Mouse (Mus musculus): ENCODE results near the gene Dnase1l1. TPM values are rescaled to one million over a fixed set of nuclear protein-coding genes. Genes with fewer than 3 reads are reported as not detected.
A peak's percentile ranks its signal among the peaks of the same experiment; 100 is the strongest.

Gene Dnase1l1
- polyA plus RNA-seq, 1 experiment from 2014 or later, result 4.3 TPM

DNA sequence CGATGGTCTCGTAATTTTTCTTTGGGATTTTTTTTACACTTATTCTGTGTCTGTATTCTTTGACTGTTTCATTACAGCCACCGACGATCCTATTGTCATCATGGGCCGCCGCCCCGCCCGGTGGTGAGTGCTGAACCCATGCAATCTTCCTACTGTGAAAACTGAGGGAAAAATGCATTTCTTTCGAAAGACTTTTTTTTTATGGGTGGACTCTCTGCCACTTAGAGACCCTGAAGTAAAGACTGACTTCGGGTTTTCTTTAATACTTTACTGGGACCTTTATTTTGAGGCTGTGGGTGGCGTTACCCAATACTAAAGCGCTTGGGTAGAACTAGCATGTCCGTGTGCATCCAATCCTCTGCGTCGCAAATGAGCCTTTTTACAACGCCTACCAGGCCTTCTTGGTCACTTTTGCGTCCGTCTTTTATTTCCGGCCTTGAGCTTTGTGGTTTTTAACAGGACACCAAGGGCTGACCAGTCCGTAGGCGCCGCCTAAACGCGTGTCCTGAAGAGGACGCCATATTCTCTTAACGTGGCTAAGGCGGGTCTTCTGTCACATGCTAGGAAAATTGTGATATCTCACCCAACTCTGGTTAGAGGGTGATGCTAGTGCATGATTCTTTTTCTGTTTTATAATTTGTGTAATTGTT is 11.1 kb downstream of the Dnase1l1 start:
- 0 out of 2 replicates have a peak, but pooled peaks cover 3% of the 10 kb centered on the region for H3K36me3 ChIP-seq (ENCODE audit: control insufficient read depth, insufficient read depth, low read length)
- peak overlapping the region; percentile 69 for H3K9ac ChIP-seq (ENCODE audit: low read depth, low read length)
- WGBS, result 20% methylated on average over 27 of the region's 27 CpGs
- H3K4me3 ChIP-seq (ENCODE audit: low read depth, low read length), result peak overlapping the region; percentile 50
- no peak for ATAC-seq
- H3K9me3 ChIP-seq (replicated peaks; ENCODE audit: control insufficient read depth, low read length, poor library complexity, severe bottlenecking), result no peaks in the 10 kb centered on the region
- H3K27ac ChIP-seq (ENCODE audit: low read length), result peak overlapping the region; percentile 25
- peak overlapping the region; percentile 59 for H3K4me2 ChIP-seq (ENCODE audit: low read length)
- H3K27me3 ChIP-seq (ENCODE audit: control insufficient read depth, insufficient read depth, low read depth, low read length), result no peaks in the 10 kb centered on the region
- H3K4me1 ChIP-seq (ENCODE audit: control insufficient read depth, insufficient read depth, low read length), result peaks cover 7% of the 10 kb centered on the region

GRCm38 (mm10) chrX:74270062-74270901 is 11.9 kb downstream of the Dnase1l1 start, which contains the start of gene Rpl10:
Gene Rpl10 (plus strand): TSS chrX:74270812.
- WGBS, result 16% methylated on average over 41 of the region's 42 CpGs
- peak within 1 kb of the TSS; percentile 96 for H3K27ac ChIP-seq (ENCODE audit: low read length)
- peak within 1 kb of the TSS; percentile 50 for H3K4me3 ChIP-seq (ENCODE audit: low read depth, low read length)
- peaks cover 7% of the 10 kb centered on the region for H3K4me1 ChIP-seq (ENCODE audit: control insufficient read depth, insufficient read depth, low read length)
- H3K9ac ChIP-seq (ENCODE audit: low read depth, low read length), result peak within 1 kb of the TSS; percentile 69
- H3K27me3 ChIP-seq (ENCODE audit: control insufficient read depth, insufficient read depth, low read depth, low read length), result no peaks in the 10 kb centered on the region
- H3K9me3 ChIP-seq (replicated peaks; ENCODE audit: control insufficient read depth, low read length, poor library complexity, severe bottlenecking), result no peaks in the 10 kb centered on the region
- H3K36me3 ChIP-seq (ENCODE audit: control insufficient read depth, insufficient read depth, low read length), result 0 out of 2 replicates have a peak, but pooled peaks cover 3% of the 10 kb centered on the region
- peak; percentile 96 for ATAC-seq
- H3K4me2 ChIP-seq (ENCODE audit: low read length), result peak within 1 kb of the TSS; percentile 59

- 33% methylated on average over 3 of the region's 3 CpGs for WGBS
- H3K4me1 ChIP-seq (ENCODE audit: control insufficient read depth, insufficient read depth, low read length), result peaks cover 7% of the 10 kb centered on the region
- H3K9me3 ChIP-seq (replicated peaks; ENCODE audit: control insufficient read depth, low read length, poor library complexity, severe bottlenecking), result no peaks in the 10 kb centered on the region
- peak overlapping the region; percentile 47; the same call in 1 of the 2 replicates for H3K9ac ChIP-seq (ENCODE audit: low read depth, low read length)
- H3K27me3 ChIP-seq (ENCODE audit: control insufficient read depth, insufficient read depth, low read depth, low read length), result no peaks in the 10 kb centered on the region
- H3K27ac ChIP-seq (ENCODE audit: low read length), result peak overlapping the region; percentile 96
- 0 out of 2 replicates have a peak, but pooled peaks cover 3% of the 10 kb centered on the region for H3K36me3 ChIP-seq (ENCODE audit: control insufficient read depth, insufficient read depth, low read length)
- peak overlapping the region; percentile 50 for H3K4me3 ChIP-seq (ENCODE audit: low read depth, low read length)
- ATAC-seq, result peak; percentile 54
- H3K4me2 ChIP-seq (ENCODE audit: low read length), result peak overlapping the region; percentile 54
Measured at GRCm38 (mm10) chrX:74269736-74270061, 12.4 kb downstream of the Dnase1l1 start.

- peaks cover 5% of the 10 kb centered on the region for H3K4me1 ChIP-seq (ENCODE audit: control insufficient read depth, insufficient read depth, low read length)
- no peaks in the 10 kb centered on the region for H3K9me3 ChIP-seq (replicated peaks; ENCODE audit: control insufficient read depth, low read length, poor library complexity, severe bottlenecking)
- no peak for ATAC-seq
- H3K27ac ChIP-seq (ENCODE audit: low read length), result no peak overlapping the region
- H3K36me3 ChIP-seq (ENCODE audit: control insufficient read depth, insufficient read depth, low read length), result 0 out of 2 replicates have a peak, but pooled peaks cover 3% of the 10 kb centered on the region
- no peak overlapping the region for H3K4me2 ChIP-seq (ENCODE audit: low read length)
- WGBS, result 93% methylated on average over 3 of the region's 3 CpGs
- no peaks in the 10 kb centered on the region for H3K27me3 ChIP-seq (ENCODE audit: control insufficient read depth, insufficient read depth, low read depth, low read length)
- no peak overlapping the region for H3K4me3 ChIP-seq (ENCODE audit: low read depth, low read length)
- no peak overlapping the region for H3K9ac ChIP-seq (ENCODE audit: low read depth, low read length)
Measured at GRCm38 (mm10) chrX:74257746-74258145, 24.4 kb downstream of the Dnase1l1 start.

DNA sequence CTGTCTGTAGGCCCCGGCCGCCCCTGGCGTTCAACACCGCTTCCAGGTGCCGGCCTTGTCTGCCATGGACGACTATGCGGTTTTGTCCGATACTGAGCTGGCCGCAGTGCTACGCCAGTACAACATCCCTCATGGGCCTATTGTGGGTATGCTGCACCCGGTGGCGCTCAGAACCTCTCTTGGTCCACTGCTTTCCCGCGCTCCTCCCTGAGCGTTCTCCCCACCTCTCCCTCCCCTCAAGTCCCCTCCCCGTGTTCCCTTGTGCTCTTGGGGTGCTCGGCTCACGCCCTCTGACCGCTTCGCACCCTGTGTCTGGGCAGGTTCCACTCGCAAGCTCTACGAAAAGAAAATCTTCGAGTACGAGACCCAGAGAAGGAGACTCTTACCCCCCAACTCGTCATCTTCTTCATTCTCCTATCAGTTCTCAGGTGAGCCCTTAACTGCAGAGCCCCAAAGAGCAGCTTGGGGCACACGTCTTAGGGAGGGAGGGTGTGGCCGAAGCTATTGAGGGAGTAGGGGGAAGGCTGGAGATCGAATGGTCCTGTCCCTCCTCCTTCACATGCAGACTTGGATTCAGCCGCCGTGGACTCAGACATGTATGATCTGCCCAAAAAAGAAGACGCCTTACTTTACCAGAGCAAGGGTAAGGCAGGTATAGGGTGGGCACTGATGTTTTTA is 27.1 kb downstream of the Dnase1l1 start:
- H3K4me3 ChIP-seq (ENCODE audit: low read depth, low read length), result peak overlapping the region; percentile 56
- 0 out of 2 replicates have a peak, but pooled peaks cover 3% of the 10 kb centered on the region for H3K36me3 ChIP-seq (ENCODE audit: control insufficient read depth, insufficient read depth, low read length)
- H3K9me3 ChIP-seq (replicated peaks; ENCODE audit: control insufficient read depth, low read length, poor library complexity, severe bottlenecking), result no peaks in the 10 kb centered on the region
- H3K27me3 ChIP-seq (ENCODE audit: control insufficient read depth, insufficient read depth, low read depth, low read length), result no peaks in the 10 kb centered on the region
- 13% methylated on average over 31 of the region's 31 CpGs for WGBS
- peak; percentile 74 for ATAC-seq
- H3K4me2 ChIP-seq (ENCODE audit: low read length), result peak overlapping the region; percentile 55
- peak overlapping the region; percentile 84 for H3K27ac ChIP-seq (ENCODE audit: low read length)
- peak overlapping the region; percentile 77 for H3K9ac ChIP-seq (ENCODE audit: low read depth, low read length)
- H3K4me1 ChIP-seq (ENCODE audit: control insufficient read depth, insufficient read depth, low read length), result peaks cover 5% of the 10 kb centered on the region

DNA sequence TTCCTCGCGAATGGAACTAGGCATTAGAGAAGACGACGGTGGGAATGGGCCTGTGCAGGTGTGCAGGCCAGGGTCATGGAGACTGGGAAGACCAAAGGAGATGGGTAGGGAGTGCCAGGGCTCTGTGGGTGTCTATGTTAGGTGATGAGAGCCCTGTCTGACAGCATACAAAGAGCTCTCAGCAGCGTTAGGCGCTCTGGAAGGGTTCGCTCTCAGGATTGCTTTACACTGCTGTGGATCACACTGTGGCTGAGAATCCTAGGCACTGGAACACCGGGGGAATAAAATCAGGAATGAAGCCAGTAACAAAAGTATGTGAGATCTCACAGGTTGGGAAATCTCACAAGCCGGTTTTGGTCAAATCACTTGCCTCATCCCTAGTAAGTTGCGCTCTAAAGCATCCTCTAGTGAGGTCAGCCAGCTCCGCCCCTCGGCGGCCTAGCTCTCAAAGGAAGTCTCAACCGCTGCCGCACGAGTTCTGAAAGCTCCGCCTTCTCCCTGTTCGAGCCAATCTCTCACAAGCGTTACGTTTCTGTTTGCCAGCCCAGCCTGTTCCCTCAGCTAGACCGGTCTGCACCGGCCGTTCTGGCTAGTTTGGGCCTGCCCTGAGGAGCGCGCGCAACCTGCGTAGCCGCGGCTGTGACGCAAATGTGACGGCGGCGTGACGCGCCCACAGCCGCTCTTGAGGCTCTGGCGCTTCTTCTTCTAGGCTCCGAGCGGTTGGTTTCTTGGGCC is 27.8 kb downstream of the Dnase1l1 start, which contains the start of gene Emd:
Gene Emd (plus strand): TSS at position 535 of the 735 bp plus-strand sequence.
- WGBS, result 22% methylated on average over 39 of the region's 39 CpGs
- Histone ChIP-seq H3K9ac (ENCODE audit: low read depth, low read length) (peak within 1 kb of the TSS; percentile 77), H3K4me2 (ENCODE audit: low read length) (peak within 1 kb of the TSS; percentile 55), H3K27me3 (ENCODE audit: control insufficient read depth, insufficient read depth, low read depth, low read length) (no peaks in the 10 kb centered on the region), H3K9me3 (replicated peaks; ENCODE audit: control insufficient read depth, low read length, poor library complexity, severe bottlenecking) (no peaks in the 10 kb centered on the region), H3K36me3 (ENCODE audit: control insufficient read depth, insufficient read depth, low read length) (0 out of 2 replicates have a peak, but pooled peaks cover 3% of the 10 kb centered on the region), H3K4me3 (ENCODE audit: low read depth, low read length) (peak within 1 kb of the TSS; percentile 56), H3K27ac (ENCODE audit: low read length) (peak within 1 kb of the TSS; percentile 84), H3K4me1 (ENCODE audit: control insufficient read depth, insufficient read depth, low read length) (peaks cover 5% of the 10 kb centered on the region)
- peak; percentile 96 for ATAC-seq

DNA sequence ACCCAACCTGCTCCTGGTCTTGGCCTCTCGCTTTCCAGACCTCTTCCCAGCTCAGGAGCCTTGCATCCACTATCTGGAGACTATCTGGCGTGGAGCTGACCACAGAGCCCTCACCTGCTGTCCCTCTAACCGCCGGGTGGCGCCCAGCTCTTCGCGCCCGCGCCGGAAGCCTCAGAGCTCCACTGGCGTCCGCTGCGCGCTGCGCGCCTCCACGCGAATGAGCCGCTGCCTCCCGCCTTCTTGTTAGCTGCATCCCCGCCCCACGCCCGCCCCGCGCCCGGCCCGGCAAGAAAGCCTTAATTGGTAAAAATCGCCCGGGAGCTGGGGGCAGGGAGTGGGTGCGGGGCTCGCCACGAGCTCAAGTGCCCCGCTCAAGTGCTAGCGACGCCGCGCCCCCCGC is 32.5 kb downstream of the Dnase1l1 start, which contains the start of gene Flna:
Gene Flna (minus strand): TSS at position 206 of the 400 bp plus-strand sequence.
- peak within 1 kb of the TSS; percentile 67 for H3K9ac ChIP-seq (ENCODE audit: low read depth, low read length)
- no peaks in the 10 kb centered on the region for H3K36me3 ChIP-seq (ENCODE audit: control insufficient read depth, insufficient read depth, low read length)
- peaks cover 5% of the 10 kb centered on the region; the same call in 1 of the 2 replicates for H3K4me1 ChIP-seq (ENCODE audit: control insufficient read depth, insufficient read depth, low read length)
- H3K27me3 ChIP-seq (ENCODE audit: control insufficient read depth, insufficient read depth, low read depth, low read length), result no peaks in the 10 kb centered on the region
- H3K4me3 ChIP-seq (ENCODE audit: low read depth, low read length), result peak within 1 kb of the TSS; percentile 46
- 0 out of 2 replicates have a peak, but pooled peaks have one; percentile 4 for ATAC-seq
- 18% methylated on average over 38 of the region's 38 CpGs for WGBS
- H3K27ac ChIP-seq (ENCODE audit: low read length), result peak within 1 kb of the TSS; percentile 60
- H3K4me2 ChIP-seq (ENCODE audit: low read length), result peak within 1 kb of the TSS; percentile 61
- no peaks in the 10 kb centered on the region for H3K9me3 ChIP-seq (replicated peaks; ENCODE audit: control insufficient read depth, low read length, poor library complexity, severe bottlenecking)

- Histone ChIP-seq H3K9ac (ENCODE audit: low read depth, low read length) (no peak overlapping the region), H3K27ac (ENCODE audit: low read length) (no peak overlapping the region), H3K4me3 (ENCODE audit: low read depth, low read length) (no peak overlapping the region), H3K4me2 (ENCODE audit: low read length) (peak overlapping the region; percentile 61), H3K9me3 (replicated peaks; ENCODE audit: control insufficient read depth, low read length, poor library complexity, severe bottlenecking) (no peaks in the 10 kb centered on the region), H3K36me3 (ENCODE audit: control insufficient read depth, insufficient read depth, low read length) (no peaks in the 10 kb centered on the region), H3K4me1 (ENCODE audit: control insufficient read depth, insufficient read depth, low read length) (peaks cover 9% of the 10 kb centered on the region; the same call in 1 of the 2 replicates), H3K27me3 (ENCODE audit: control insufficient read depth, insufficient read depth, low read depth, low read length) (no peaks in the 10 kb centered on the region)
- no peak for ATAC-seq
- WGBS, result 13% methylated on average over 3 of the region's 3 CpGs
Measured at GRCm38 (mm10) chrX:74248651-74249050, 33.5 kb downstream of the Dnase1l1 start.

Data from midbrain, embryonic 16.5 days (tissue).